Mouse (Mus musculus) CD4-positive, CD25-positive, alpha-beta regulatory T cell (primary cell): ENCODE data around the gene Skint6. TPM values are rescaled to one million over a fixed set of nuclear protein-coding genes. Genes with fewer than 3 reads are reported as not detected.

Source experiments
- polyA plus RNA-seq: library from polyadenylated mRNA; unstranded; fragments of 100-300 nt; shearing (Covaris generic); gene quantifications from one replicate; pipeline ENCODE4 v1.2.1, GENCODE M21; 2017

Skint6 gene
- not detected for polyA plus RNA-seq

GRCm38 (mm10) chr4:113286873-113287272, at the start of gene Skint6:
Gene Skint6, minus strand, starts transcription at chr4:113286973.

GRCm38 (mm10) chr4:112774766-112775165, 512.0 kb downstream of the Skint6 start, which contains the start of gene Skint10:
Gene Skint10, minus strand, starts transcription at chr4:112774866.

